Mouse (Mus musculus) lung, embryonic 15.5 days (tissue): ENCODE measurements at regions not wholly inside any gene's neighbourhood (a gene's known extent, or its start where the extent isn't known, plus 50 kb on each side); places are given as distances from the start of the nearest gene placed in this dataset.

Source experiments
- ATAC-seq: fragments of 200-750 bp; cut with Nextera tagmentation; 2 replicates; pipeline ENCODE4 v1.8.0; 2017; ENCODE audit warnings: moderate number of reproducible peaks, borderline replicate concordance; ENCODE audit not compliant: low FRiP score, low TSS enrichment; ENCODE audit errors: extremely low read depth
- H3K27ac ChIP-seq: fragments of 300-500 bp; sonication (generic); 2 replicates; pipeline ENCODE4 v1.5.1; 2015; ENCODE audit warnings: moderate library complexity, mild to moderate bottlenecking, inconsistent platforms
- H3K27me3 ChIP-seq: fragments of 300-500 bp; sonication (generic); 2 replicates; pipeline ENCODE4 v1.6.1; 2015; ENCODE audit warnings: inconsistent platforms
- H3K36me3 ChIP-seq: fragments of 300-500 bp; sonication (generic); 2 replicates; pipeline ENCODE4 v1.6.1; 2015; ENCODE audit warnings: inconsistent platforms
- H3K4me1 ChIP-seq: fragments of 300-500 bp; sonication (generic); 2 replicates; pipeline ENCODE4 v1.6.1; 2015; ENCODE audit warnings: inconsistent platforms
- H3K4me2 ChIP-seq: fragments of 300-500 bp; sonication (generic); 2 replicates; pipeline ENCODE4 v1.6.1; 2015; ENCODE audit warnings: inconsistent platforms, mild to moderate bottlenecking, moderate library complexity
- H3K4me3 ChIP-seq: fragments of 300-500 bp; sonication (generic); 2 replicates; pipeline ENCODE4 v1.5.1; 2015; ENCODE audit warnings: mild to moderate bottlenecking, inconsistent platforms
- H3K9ac ChIP-seq: fragments of 300-500 bp; sonication (generic); 2 replicates; pipeline ENCODE4 v1.6.1; 2015; ENCODE audit warnings: inconsistent platforms
- H3K9me3 ChIP-seq: fragments of 300-500 bp; sonication (generic); 2 replicates; pipeline ENCODE4 v1.6.1; 2016; ENCODE audit warnings: inconsistent platforms
- WGBS: fragments of 180-500 bp; shearing (Covaris S2); methylation state at CpG from one replicate; pipeline ENCODE4 v1.1.7; 2015; 5-methylcytosine and 5-hydroxymethylcytosine counted together

- no peak for ATAC-seq
Measured at GRCm38 (mm10) chr9:89858005-89858404, 51.7 kb upstream of the Rasgrf1 start.

GRCm38 (mm10) chr9:89850491-89851282, 59.0 kb upstream of the Rasgrf1 start:
- H3K36me3 ChIP-seq = no peaks in the 10 kb centered on the region
- H3K9me3 ChIP-seq = no peaks in the 10 kb centered on the region
- H3K4me2 ChIP-seq = no peak overlapping the region
- no peak overlapping the region for H3K27ac ChIP-seq
- H3K27me3 ChIP-seq = no peaks in the 10 kb centered on the region
- ATAC-seq = peak; percentile 37; the same call in 1 of the 2 replicates
- H3K4me3 ChIP-seq = no peak overlapping the region
- no peak overlapping the region for H3K9ac ChIP-seq
- WGBS = 67% methylated on average over 10 of the region's 10 CpGs
- H3K4me1 ChIP-seq = 0 out of 2 replicates have a peak, but pooled peaks cover 7% of the 10 kb centered on the region

More at GRCm38 (mm10) chr9:89858005-89858404, 51.7 kb upstream of the Rasgrf1 start:
- Histone ChIP-seq H3K27ac (no peak overlapping the region), H3K9ac (no peak overlapping the region), H3K4me2 (no peak overlapping the region), H3K27me3 (no peaks in the 10 kb centered on the region), H3K36me3 (no peaks in the 10 kb centered on the region), H3K9me3 (no peaks in the 10 kb centered on the region), H3K4me3 (no peak overlapping the region), H3K4me1 (no peaks in the 10 kb centered on the region)

- Histone ChIP-seq H3K27me3 (no peaks in the 10 kb centered on the region), H3K4me3 (no peak overlapping the region), H3K4me1 (0 out of 2 replicates have a peak, but pooled peaks cover 7% of the 10 kb centered on the region), H3K9ac (no peak overlapping the region), H3K36me3 (no peaks in the 10 kb centered on the region), H3K27ac (no peak overlapping the region), H3K9me3 (no peaks in the 10 kb centered on the region), H3K4me2 (no peak overlapping the region)
- 77% methylated on average over 3 of the region's 3 CpGs for WGBS
- ATAC-seq = no peak
Measured at GRCm38 (mm10) chr9:89849947-89850346, 59.8 kb upstream of the Rasgrf1 start.

- Histone ChIP-seq H3K4me1 (0 out of 2 replicates have a peak, but pooled peaks cover 7% of the 10 kb centered on the region), H3K27ac (no peak overlapping the region), H3K9ac (no peak overlapping the region), H3K4me3 (no peak overlapping the region), H3K9me3 (no peaks in the 10 kb centered on the region), H3K27me3 (no peaks in the 10 kb centered on the region), H3K4me2 (no peak overlapping the region), H3K36me3 (no peaks in the 10 kb centered on the region)
- 51% methylated on average over 3 of the region's 3 CpGs for WGBS
- ATAC-seq = peak; percentile 74
Measured at GRCm38 (mm10) chr9:89848571-89848970, 61.1 kb upstream of the Rasgrf1 start.

GRCm38 (mm10) chr9:89846973-89847372, 62.7 kb upstream of the Rasgrf1 start:
- no peak overlapping the region for H3K4me3 ChIP-seq
- no peaks in the 10 kb centered on the region for H3K9me3 ChIP-seq
- H3K27ac ChIP-seq = no peak overlapping the region
- no peaks in the 10 kb centered on the region for H3K27me3 ChIP-seq
- no peaks in the 10 kb centered on the region for H3K36me3 ChIP-seq
- H3K4me1 ChIP-seq = 0 out of 2 replicates have a peak, but pooled peaks cover 7% of the 10 kb centered on the region
- H3K4me2 ChIP-seq = no peak overlapping the region
- no peak for ATAC-seq
- no peak overlapping the region for H3K9ac ChIP-seq

DNA sequence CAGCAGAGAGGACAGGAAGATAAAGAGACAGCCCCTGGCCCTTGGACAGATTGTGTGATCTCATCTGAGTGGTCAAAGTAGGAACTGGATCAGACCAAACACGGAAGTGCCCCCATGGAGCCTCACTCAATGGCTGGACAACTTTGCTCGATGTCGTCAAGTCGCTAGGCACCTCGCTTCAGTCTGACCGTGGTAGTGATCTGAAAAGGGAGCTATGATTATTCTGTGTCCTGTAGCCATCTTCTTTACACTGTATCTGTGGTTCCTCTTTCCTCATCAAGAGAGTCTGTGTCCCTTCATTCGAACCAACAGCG, 67.0 kb upstream of the Rasgrf1 start:
- Histone ChIP-seq H3K4me1 (no peaks in the 10 kb centered on the region), H3K9ac (no peak overlapping the region), H3K36me3 (no peaks in the 10 kb centered on the region), H3K9me3 (no peaks in the 10 kb centered on the region), H3K27me3 (no peaks in the 10 kb centered on the region), H3K27ac (no peak overlapping the region), H3K4me3 (no peak overlapping the region), H3K4me2 (no peak overlapping the region)
- no peak for ATAC-seq
- 84% methylated on average over 8 of the region's 8 CpGs for WGBS

DNA sequence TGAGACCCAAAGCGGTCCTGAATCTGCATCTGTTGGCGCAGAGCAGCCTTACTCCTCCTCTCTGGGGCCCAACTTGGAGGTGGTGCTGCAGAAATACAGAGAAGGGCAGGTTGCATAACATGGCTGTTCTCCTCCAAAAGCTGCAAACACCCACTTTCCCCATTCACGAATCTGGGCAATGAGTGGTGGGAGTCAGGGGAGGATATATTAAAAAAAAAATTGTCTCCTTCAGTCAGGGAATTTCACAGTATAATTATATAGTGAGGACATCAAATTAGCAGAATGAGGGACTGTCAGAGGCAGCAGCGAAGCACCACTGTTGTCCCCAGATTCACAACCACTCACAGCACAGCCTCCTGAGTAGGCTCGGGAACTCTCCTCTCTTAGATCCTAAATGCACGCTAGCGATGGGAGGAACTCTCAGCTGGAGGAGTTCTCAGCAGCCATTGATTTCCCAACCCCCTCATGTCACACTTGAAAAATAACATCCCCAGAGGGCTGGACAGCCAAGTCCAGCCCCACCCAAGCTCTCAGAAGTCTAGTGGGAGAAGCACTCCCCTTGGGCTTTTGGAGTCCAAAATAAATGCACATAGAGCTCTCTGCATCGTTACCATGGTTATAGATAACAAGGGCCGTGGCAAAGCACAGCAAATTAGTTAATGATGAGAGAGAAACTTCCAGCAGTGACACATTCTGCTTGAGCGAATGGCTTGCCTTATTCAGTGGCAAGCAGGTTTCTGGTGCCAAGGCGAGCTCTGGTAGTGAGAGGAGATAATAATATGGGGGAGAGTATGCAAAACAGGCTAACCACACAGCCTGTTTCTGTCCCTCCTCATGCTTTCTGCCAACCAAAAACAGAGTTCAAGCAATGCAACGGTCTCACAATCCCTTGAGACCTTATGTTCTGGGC, 67.6 kb upstream of the Rasgrf1 start:
- Histone ChIP-seq H3K27me3 (no peaks in the 10 kb centered on the region), H3K36me3 (no peaks in the 10 kb centered on the region), H3K4me2 (no peak overlapping the region), H3K9me3 (no peaks in the 10 kb centered on the region), H3K4me3 (no peak overlapping the region), H3K9ac (no peak overlapping the region), H3K4me1 (no peaks in the 10 kb centered on the region), H3K27ac (no peak overlapping the region)
- ATAC-seq = peak; percentile 41; the same call in 1 of the 2 replicates
- WGBS = 54% methylated on average over 12 of the region's 12 CpGs

DNA sequence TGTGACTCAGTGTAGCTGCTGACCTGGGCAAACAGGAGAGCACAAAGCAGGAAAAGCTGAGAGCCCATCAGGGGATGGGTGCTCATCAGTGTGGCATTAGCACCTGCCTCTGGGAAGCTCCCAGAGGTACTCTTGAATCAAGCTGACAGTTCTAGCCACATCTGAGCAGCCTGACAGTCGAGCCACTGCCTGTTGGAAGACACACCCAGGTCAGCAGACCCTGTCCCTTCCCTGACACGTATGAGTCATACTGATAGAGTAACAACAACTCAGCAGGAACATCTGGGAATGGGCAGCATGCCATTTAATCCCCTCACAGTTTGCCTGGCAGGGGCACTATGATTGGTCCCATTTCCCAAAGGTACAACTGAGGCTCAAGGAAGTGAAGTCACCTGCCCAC, 68.3 kb upstream of the Rasgrf1 start:
- ATAC-seq = no peak
- 43% methylated on average over 2 of the region's 2 CpGs for WGBS
- no peak overlapping the region for H3K4me3 ChIP-seq

DNA sequence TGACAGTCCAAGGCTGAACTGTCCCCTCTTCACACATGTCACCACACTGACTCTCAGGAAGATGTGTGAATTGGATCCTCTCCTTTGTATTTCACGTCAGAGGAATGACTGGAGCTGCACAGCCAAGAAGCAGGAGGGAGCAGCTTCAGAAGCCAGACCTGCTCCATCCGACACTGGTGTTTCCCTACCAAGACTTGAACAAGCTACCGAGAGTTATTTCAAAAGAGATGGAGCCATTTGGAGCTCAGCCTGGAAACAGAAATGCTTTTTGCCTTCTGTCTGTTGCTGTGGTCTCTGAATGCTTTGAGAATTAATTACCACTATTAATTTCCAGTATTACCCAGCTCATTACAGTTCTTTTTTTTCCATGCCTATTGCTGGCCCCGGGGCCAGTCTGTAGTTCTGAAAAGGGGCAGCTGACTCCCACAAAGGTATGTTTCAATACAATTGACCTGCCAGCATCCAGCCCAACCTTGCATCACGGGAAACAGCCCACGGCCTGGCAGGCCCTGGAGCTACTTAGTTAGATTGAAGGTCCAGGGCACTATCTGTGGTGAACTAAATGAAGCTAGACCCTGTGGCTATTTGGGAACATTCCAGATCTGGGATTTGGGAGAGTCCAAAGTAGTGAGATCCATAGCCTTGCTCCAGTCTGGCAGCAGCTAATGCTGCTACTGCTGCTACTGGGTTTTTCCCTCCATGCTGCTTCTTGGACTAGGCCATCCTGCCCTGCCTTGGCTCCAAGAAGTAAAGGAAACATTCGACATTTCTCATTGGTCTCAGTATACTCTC, 73.1 kb upstream of the Rasgrf1 start:
- Histone ChIP-seq H3K36me3 (no peaks in the 10 kb centered on the region), H3K27me3 (no peaks in the 10 kb centered on the region), H3K9ac (no peak overlapping the region), H3K9me3 (no peaks in the 10 kb centered on the region), H3K4me2 (no peak overlapping the region), H3K27ac (no peak overlapping the region), H3K4me1 (no peaks in the 10 kb centered on the region), H3K4me3 (no peak overlapping the region)
- ATAC-seq = no peak
- 77% methylated on average over 7 of the region's 7 CpGs for WGBS

More for the DNA sequence above, 68.3 kb upstream of the Rasgrf1 start:
- Histone ChIP-seq H3K36me3 (no peaks in the 10 kb centered on the region), H3K4me2 (no peak overlapping the region), H3K27me3 (no peaks in the 10 kb centered on the region), H3K27ac (no peak overlapping the region), H3K9me3 (no peaks in the 10 kb centered on the region), H3K4me1 (no peaks in the 10 kb centered on the region), H3K9ac (no peak overlapping the region)

GRCm38 (mm10) chr9:89833596-89833995, 76.1 kb upstream of the Rasgrf1 start:
- Histone ChIP-seq H3K9ac (no peak overlapping the region), H3K27me3 (0 out of 2 replicates have a peak, but pooled peaks cover 3% of the 10 kb centered on the region), H3K4me2 (no peak overlapping the region), H3K27ac (no peak overlapping the region), H3K4me1 (no peaks in the 10 kb centered on the region), H3K9me3 (no peaks in the 10 kb centered on the region), H3K36me3 (no peaks in the 10 kb centered on the region), H3K4me3 (no peak overlapping the region)
- no peak for ATAC-seq
- WGBS = 79% methylated on average over 9 of the region's 9 CpGs

DNA sequence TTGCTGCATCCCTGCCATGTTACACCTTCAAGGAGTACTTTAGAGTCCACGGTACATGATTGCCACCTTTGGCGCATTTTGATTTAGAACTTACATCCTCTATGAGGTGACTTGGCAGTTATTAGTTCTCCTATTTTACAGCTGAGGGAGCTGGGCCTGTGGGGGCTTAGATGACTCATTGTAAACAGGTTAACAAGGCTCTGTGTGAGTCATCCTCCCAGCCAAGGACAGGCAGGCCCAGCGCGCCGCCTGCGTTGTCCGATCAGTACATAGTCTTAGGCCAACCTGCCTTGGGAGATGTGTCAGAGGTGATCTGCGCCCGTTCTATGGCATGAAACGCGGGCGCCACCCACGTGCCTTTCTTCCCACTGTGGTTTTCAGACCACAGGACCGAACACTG, 77.9 kb upstream of the Rasgrf1 start:
- Histone ChIP-seq H3K4me3 (no peak overlapping the region), H3K9ac (no peak overlapping the region), H3K27me3 (0 out of 2 replicates have a peak, but pooled peaks cover 11% of the 10 kb centered on the region), H3K4me2 (no peak overlapping the region), H3K4me1 (no peaks in the 10 kb centered on the region), H3K36me3 (no peaks in the 10 kb centered on the region), H3K9me3 (no peaks in the 10 kb centered on the region), H3K27ac (no peak overlapping the region)
- ATAC-seq = no peak
- 88% methylated on average over 14 of the region's 14 CpGs for WGBS
